Mouse (Mus musculus) neural tube, embryonic 10.5 days (tissue): ENCODE measurements around the gene Ltn1.

Experiments
- DNase-seq: peaks from one replicate; pipeline ENCODE4 v3.0.0-alpha.2; 2017; ENCODE audit warnings: low spot score; ENCODE audit errors: extremely low spot score

Gene Ltn1

GRCm38 (mm10) chr16:87432033-87432814, at the start of gene Ltn1:
TSS of gene Ltn1 (minus strand) at chr16:87432612.
- DNase-seq, result peak; percentile 96

GRCm38 (mm10) chr16:87470579-87470978, 38.2 kb upstream of the Ltn1 start:
- no peak for DNase-seq

GRCm38 (mm10) chr16:87458752-87459151, 26.3 kb upstream of the Ltn1 start:
- DNase-seq, result no peak

GRCm38 (mm10) chr16:87455180-87455611, 22.8 kb upstream of the Ltn1 start:
- no peak for DNase-seq

GRCm38 (mm10) chr16:87454419-87455179, 22.2 kb upstream of the Ltn1 start, which contains the start of gene Usp16:
TSS of gene Usp16 (plus strand) at chr16:87454703.
- peak; percentile 89 for DNase-seq

- no peak for DNase-seq
Measured at GRCm38 (mm10) chr16:87453226-87453625, 20.8 kb upstream of the Ltn1 start.

GRCm38 (mm10) chr16:87445528-87445927, 13.1 kb upstream of the Ltn1 start:
- DNase-seq, result no peak

GRCm38 (mm10) chr16:87445110-87445509, 12.7 kb upstream of the Ltn1 start:
- DNase-seq, result no peak

- no peak for DNase-seq
Measured at GRCm38 (mm10) chr16:87444071-87444470, 11.7 kb upstream of the Ltn1 start.

- no peak for DNase-seq
Measured at GRCm38 (mm10) chr16:87443245-87443644, 10.8 kb upstream of the Ltn1 start.

GRCm38 (mm10) chr16:87442291-87442690, 9.9 kb upstream of the Ltn1 start:
- DNase-seq, result no peak

- no peak for DNase-seq
Measured at GRCm38 (mm10) chr16:87441089-87441488, 8.7 kb upstream of the Ltn1 start.

- peak; percentile 93 for DNase-seq
Measured at GRCm38 (mm10) chr16:87440184-87440686, 7.8 kb upstream of the Ltn1 start, which contains the start of gene Rwdd2b. TSS of gene Rwdd2b (minus strand) at chr16:87440573.

- DNase-seq, result no peak
Measured at GRCm38 (mm10) chr16:87438697-87439096, 6.3 kb upstream of the Ltn1 start.

- no peak for DNase-seq
Measured at GRCm38 (mm10) chr16:87437096-87437495, 4.7 kb upstream of the Ltn1 start.

GRCm38 (mm10) chr16:87435411-87436205, 3.2 kb upstream of the Ltn1 start:
- DNase-seq, result no peak

GRCm38 (mm10) chr16:87434946-87435345, 2.5 kb upstream of the Ltn1 start:
- no peak for DNase-seq

GRCm38 (mm10) chr16:87434266-87434665, 1.9 kb upstream of the Ltn1 start:
- DNase-seq, result no peak

- DNase-seq, result no peak
Measured at GRCm38 (mm10) chr16:87427516-87427915, 4.9 kb downstream of the Ltn1 start.

- DNase-seq, result no peak
Measured at GRCm38 (mm10) chr16:87420662-87421061, 11.8 kb downstream of the Ltn1 start.

- no peak for DNase-seq
Measured at GRCm38 (mm10) chr16:87405001-87405400, 27.4 kb downstream of the Ltn1 start.
